In the genomic region with DNA sequence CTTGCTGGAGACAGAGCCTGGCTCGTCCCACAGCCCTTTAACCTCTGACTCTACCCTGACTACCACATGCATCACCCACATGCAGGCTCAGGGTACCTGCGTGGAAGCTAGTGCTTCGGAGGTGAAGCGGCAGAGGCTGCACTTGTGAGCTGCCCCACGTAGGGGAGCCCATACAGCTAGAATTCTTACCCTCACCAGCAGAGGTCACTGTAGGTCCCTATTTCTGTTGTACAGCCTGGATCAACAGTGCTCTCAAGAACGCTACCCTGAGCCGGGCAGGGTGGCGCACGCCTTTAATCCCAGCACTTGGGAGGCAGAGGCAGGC, we compare ENCODE assay signal across 10 mouse cellular contexts. TPM values are rescaled to one million over a fixed set of nuclear protein-coding genes. Genes with fewer than 3 reads are reported as not detected.
DNase-seq lines count a peak whose midpoint lies in the region; ATAC-seq lines count a peak whose summit lies in the region.
"Had no signal": no experiment of that assay in that cellular context is flagged by ENCODE, and none has a peak within 500 bp of the region (broad histone marks: within the 10 kb centered on the region; RNA-seq: fewer than 3 reads in every experiment).

No protein-coding gene starts in this region.

- 77% methylated on average over 9 of the region's 9 CpGs for WGBS in forebrain, embryonic 10.5 days

- H3K27ac ChIP-seq in forebrain, embryonic 10.5 days: no peak overlapping the region

- H3K4me1 ChIP-seq in forebrain, embryonic 10.5 days: peaks cover 4% of the 10 kb centered on the region; the same call in 1 of the 2 replicates

- ATAC-seq in neutrophil, adult 5-6 weeks (ENCODE audit: extremely low read depth, insufficient number of reproducible peaks, low FRiP score, poor library complexity, severe bottlenecking): peak; percentile 65; the same call in 1 of the 2 replicates

- peak; percentile 35 for DNase-seq in right cerebral cortex, adult 18-20 months
- DNase-seq in right cerebral cortex, postnatal 36 days (ENCODE audit: low spot score in 2 of 2): no peak
- DNase-seq in ZHBTc4 (ENCODE audit: low read depth, low spot score): peak; percentile 93
- peak; percentile 71 to 73 for DNase-seq in heart, adult 9 months (ENCODE audit: low spot score in 2 of 2)
- DNase-seq in kidney, postnatal 4 days: peak; percentile 62 to 70
- no peak for DNase-seq in forebrain, embryonic 10.5 days (ENCODE audit: extremely low spot score, low spot score)
- DNase-seq in urinary bladder, postnatal 25 days (ENCODE audit: low spot score): no peak

- no peak overlapping the region for H3K4me3 ChIP-seq in forebrain, embryonic 10.5 days

- H3K36me3 ChIP-seq in forebrain, embryonic 10.5 days (replicated peaks): peaks cover 16% of the 10 kb centered on the region; the same call in 1 of the 2 replicates

- H3K9me3 ChIP-seq in forebrain, embryonic 10.5 days: no peaks in the 10 kb centered on the region

- no peaks in the 10 kb centered on the region for H3K27me3 ChIP-seq in forebrain, embryonic 10.5 days (ENCODE audit: poor library complexity, severe bottlenecking)

RNA-seq across cellular contexts. Expression of a gene that starts 7.5 kb away (rescaled TPM):
- total RNA-seq in neutrophil, adult 5-6 weeks (2017): not detected in 2 replicates
- polyA plus RNA-seq in forebrain, embryonic 10.5 days (2016; fragmentation: Nextera tagmentation; extraction: Ambion mirVana): not detected in 2 replicates
- polyA plus RNA-seq: gonadal fat pad, adult 2 months; neural tube, embryonic 14.5 days had no signal

RNA-seq across cellular contexts. Expression of a gene that starts 10.2 kb away (rescaled TPM):
- 40.4 and 43.6 TPM in 2 replicates for total RNA-seq in neutrophil, adult 5-6 weeks (2017)
- 10.1 and 10.2 TPM in 2 replicates for polyA plus RNA-seq in forebrain, embryonic 10.5 days (2016; fragmentation: Nextera tagmentation; extraction: Ambion mirVana)

RNA-seq across cellular contexts. Expression of a gene that starts 14.2 kb away (rescaled TPM):
- total RNA-seq in neutrophil, adult 5-6 weeks (2017): 0.58 TPM in 1 of 2 replicates, not detected in the other
- polyA plus RNA-seq in forebrain, embryonic 10.5 days (2016; fragmentation: Nextera tagmentation; extraction: Ambion mirVana): 89.9 and 96.4 TPM in 2 replicates

RNA-seq across cellular contexts. Expression of a gene that starts 34.3 kb away (rescaled TPM):
- not detected in 2 replicates for total RNA-seq in neutrophil, adult 5-6 weeks (2017)
- polyA plus RNA-seq in forebrain, embryonic 10.5 days (2016; fragmentation: Nextera tagmentation; extraction: Ambion mirVana): 44.1 and 49.4 TPM in 2 replicates

Comparison
In these comparisons a context has a peak if more than half of its experiments do, and no peak if none do; other contexts are left out.
1. DNase-seq: peak in right cerebral cortex, adult 18-20 months (single experiment), ZHBTc4 (single experiment), heart, adult 9 months (2 of 2) and kidney, postnatal 4 days (2 of 2); none in right cerebral cortex, postnatal 36 days (0 of 2), forebrain, embryonic 10.5 days (single experiment) and urinary bladder, postnatal 25 days (single experiment).